Mouse (Mus musculus) liver, embryonic 12.5 days (tissue): Measurements from ENCODE around the gene Kcnn3. TPM values are rescaled to one million over a fixed set of nuclear protein-coding genes. Genes with fewer than 3 reads are reported as not detected.
A peak's percentile ranks its signal among the peaks of the same experiment; 100 is the strongest.

Experiments used
- ATAC-seq: fragments of 200-750 bp; cut with Nextera tagmentation; 2 replicates; pipeline ENCODE4 v1.8.0; 2017; ENCODE audit warnings: moderate number of reproducible peaks, mild to moderate bottlenecking, moderate library complexity
- H3K27ac ChIP-seq: fragments of 300-500 bp; sonication (generic); 2 replicates; pipeline ENCODE4 v1.5.1; 2016; ENCODE audit warnings: mild to moderate bottlenecking
- H3K27me3 ChIP-seq: fragments of 300-500 bp; sonication (generic); replicated peaks from 2 replicates; pipeline ENCODE4 v1.6.1; 2016; ENCODE audit warnings: mild to moderate bottlenecking, moderate library complexity
- H3K36me3 ChIP-seq: fragments of 300-500 bp; sonication (generic); 2 replicates; pipeline ENCODE4 v1.6.1; 2016; ENCODE audit warnings: mild to moderate bottlenecking, moderate library complexity
- H3K4me1 ChIP-seq: fragments of 300-500 bp; sonication (generic); 2 replicates; pipeline ENCODE4 v1.6.1; 2016
- H3K4me2 ChIP-seq: fragments of 300-500 bp; sonication (generic); 2 replicates; pipeline ENCODE4 v1.6.1; 2016; ENCODE audit warnings: mild to moderate bottlenecking, moderate library complexity
- H3K4me3 ChIP-seq: fragments of 300-500 bp; sonication (generic); 2 replicates; pipeline ENCODE4 v1.5.1; 2016; ENCODE audit warnings: mild to moderate bottlenecking, moderate library complexity
- H3K9ac ChIP-seq: fragments of 300-500 bp; sonication (generic); 2 replicates; pipeline ENCODE4 v1.6.1; 2016; ENCODE audit warnings: mild to moderate bottlenecking, moderate library complexity
- H3K9me3 ChIP-seq: fragments of 300-500 bp; sonication (generic); replicated peaks from 2 replicates; pipeline ENCODE4 v1.6.1; 2016; ENCODE audit warnings: mild to moderate bottlenecking, moderate library complexity
- WGBS: fragments of 180-500 bp; shearing (Covaris S2); methylation state at CpG from one replicate; pipeline ENCODE4 v1.1.7; 2016; ENCODE audit not compliant: insufficient replicate concordance; 5-methylcytosine and 5-hydroxymethylcytosine counted together
- polyA plus RNA-seq: library from polyadenylated mRNA; unstranded; fragments of >200 nt; fragmentation: Nextera tagmentation; extraction: Ambion mirVana; gene quantifications from 2 replicates; pipeline ENCODE4 v1.2.1, GENCODE M21; 2016

Kcnn3 gene
- polyA plus RNA-seq, 1 experiment from 2014 or later = not detected

- WGBS = 72% methylated on average over 5 of the region's 5 CpGs
- Histone ChIP-seq H3K4me1 (no peaks in the 10 kb centered on the region), H3K36me3 (no peaks in the 10 kb centered on the region), H3K9ac (no peak overlapping the region), H3K9me3 (no peaks in the 10 kb centered on the region), H3K27me3 (peaks cover 3% of the 10 kb centered on the region), H3K4me2 (no peak overlapping the region), H3K4me3 (no peak overlapping the region), H3K27ac (no peak overlapping the region)
- no peak for ATAC-seq
Observed at GRCm38 (mm10) chr3:89494630-89495029, 25.3 kb upstream of the Kcnn3 start.

GRCm38 (mm10) chr3:89496366-89496765, 23.6 kb upstream of the Kcnn3 start:
- 52% methylated on average over 3 of the region's 3 CpGs for WGBS
- H3K9me3 ChIP-seq = no peaks in the 10 kb centered on the region
- no peak overlapping the region for H3K27ac ChIP-seq
- ATAC-seq = no peak
- no peak overlapping the region for H3K9ac ChIP-seq
- H3K4me1 ChIP-seq = no peaks in the 10 kb centered on the region
- H3K4me3 ChIP-seq = no peak overlapping the region
- no peaks in the 10 kb centered on the region for H3K36me3 ChIP-seq
- no peak overlapping the region for H3K4me2 ChIP-seq
- peaks cover 3% of the 10 kb centered on the region for H3K27me3 ChIP-seq

DNA sequence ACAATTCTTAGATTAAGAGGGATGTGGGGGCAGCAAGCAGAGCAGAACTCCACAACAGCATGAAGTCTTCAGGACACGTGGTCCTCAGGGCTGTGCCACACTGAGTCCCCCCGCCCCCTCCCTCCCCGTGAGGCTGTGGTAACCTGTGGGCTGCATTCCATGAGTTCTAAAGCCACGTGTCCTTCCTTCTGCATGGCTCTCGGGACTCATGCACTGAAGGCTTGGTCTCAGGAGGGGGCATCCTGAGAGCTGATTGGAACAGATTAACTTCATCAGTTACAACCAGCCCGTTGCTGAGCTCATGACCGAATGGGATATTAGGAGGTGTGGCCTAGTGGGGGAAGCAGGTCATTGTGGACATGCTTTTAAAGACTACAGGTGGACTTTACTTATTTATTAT, 20.3 kb upstream of the Kcnn3 start:
- WGBS = 37% methylated on average over 7 of the region's 7 CpGs
- no peaks in the 10 kb centered on the region for H3K4me1 ChIP-seq

DNA sequence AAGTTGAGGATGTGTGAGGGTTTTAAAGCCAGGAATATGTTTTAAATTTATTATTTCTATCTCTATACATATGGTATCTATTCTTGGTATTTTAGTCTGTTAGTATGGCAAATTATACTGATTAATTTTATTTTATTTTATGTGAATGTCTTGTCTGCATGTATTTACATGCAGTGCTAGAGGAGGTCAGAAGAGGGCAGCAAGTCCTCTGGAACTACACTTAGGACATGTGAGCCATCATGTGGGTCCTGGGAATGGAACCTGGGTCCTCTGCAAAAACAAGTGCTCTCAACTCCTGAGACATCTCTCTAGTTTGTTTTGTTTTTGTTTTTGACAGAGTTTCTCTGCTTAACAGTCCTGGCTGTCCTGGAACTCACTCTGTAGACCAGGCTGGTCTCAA, 18.5 kb upstream of the Kcnn3 start:
- Histone ChIP-seq H3K9me3 (no peaks in the 10 kb centered on the region), H3K4me1 (no peaks in the 10 kb centered on the region), H3K27ac (no peak overlapping the region), H3K4me3 (no peak overlapping the region), H3K36me3 (no peaks in the 10 kb centered on the region), H3K27me3 (peaks cover 30% of the 10 kb centered on the region; the same call in 1 of the 2 replicates), H3K9ac (no peak overlapping the region), H3K4me2 (no peak overlapping the region)
- ATAC-seq = no peak

More for the DNA sequence above, 20.3 kb upstream of the Kcnn3 start:
- Histone ChIP-seq H3K9me3 (no peaks in the 10 kb centered on the region), H3K27me3 (peaks cover 24% of the 10 kb centered on the region; the same call in 1 of the 2 replicates), H3K4me2 (no peak overlapping the region), H3K36me3 (no peaks in the 10 kb centered on the region), H3K9ac (no peak overlapping the region), H3K4me3 (no peak overlapping the region), H3K27ac (no peak overlapping the region)
- no peak for ATAC-seq

- no peak for ATAC-seq
- 42% methylated on average over 7 of the region's 7 CpGs for whole genome bisulfite sequencing
Observed at GRCm38 (mm10) chr3:89502551-89502950, 17.4 kb upstream of the Kcnn3 start.

GRCm38 (mm10) chr3:89508041-89508440, 11.9 kb upstream of the Kcnn3 start:
- H3K4me1 ChIP-seq = no peaks in the 10 kb centered on the region
- WGBS = 38% methylated on average over 9 of the region's 9 CpGs
- no peak overlapping the region for H3K9ac ChIP-seq
- no peaks in the 10 kb centered on the region for H3K9me3 ChIP-seq
- no peak overlapping the region for H3K4me3 ChIP-seq
- no peak overlapping the region for H3K27ac ChIP-seq
- no peak for ATAC-seq
- H3K27me3 ChIP-seq = peaks cover 82% of the 10 kb centered on the region
- no peaks in the 10 kb centered on the region for H3K36me3 ChIP-seq
- no peak overlapping the region for H3K4me2 ChIP-seq

More at GRCm38 (mm10) chr3:89502551-89502950, 17.4 kb upstream of the Kcnn3 start:
- Histone ChIP-seq H3K9me3 (no peaks in the 10 kb centered on the region), H3K4me2 (no peak overlapping the region), H3K36me3 (no peaks in the 10 kb centered on the region), H3K27me3 (peaks cover 41% of the 10 kb centered on the region), H3K27ac (no peak overlapping the region), H3K4me3 (no peak overlapping the region), H3K4me1 (no peaks in the 10 kb centered on the region), H3K9ac (no peak overlapping the region)

DNA sequence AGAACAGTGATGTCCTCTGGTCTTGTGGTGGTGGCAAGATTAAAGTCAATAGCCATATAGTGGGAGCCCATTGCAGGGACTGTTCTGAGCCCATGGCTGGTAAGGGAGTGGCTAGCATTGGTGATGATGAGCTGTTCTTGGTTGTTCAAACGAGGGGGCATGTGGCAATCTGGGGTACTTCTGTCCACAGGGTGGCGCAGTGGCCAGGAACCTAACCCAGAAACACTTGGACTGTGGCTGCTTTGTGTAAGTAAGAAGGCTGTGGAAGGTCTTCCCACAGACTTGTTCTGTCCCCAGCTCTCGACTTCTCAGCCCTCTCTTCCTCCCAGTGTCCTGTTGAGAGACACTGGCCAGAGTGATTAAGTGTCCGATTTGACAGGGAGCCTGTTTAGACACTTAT, 9.0 kb upstream of the Kcnn3 start:
- Histone ChIP-seq H3K9ac (no peak overlapping the region), H3K36me3 (no peaks in the 10 kb centered on the region), H3K9me3 (no peaks in the 10 kb centered on the region), H3K4me2 (no peak overlapping the region), H3K4me3 (no peak overlapping the region), H3K27me3 (peaks cover 73% of the 10 kb centered on the region), H3K4me1 (no peaks in the 10 kb centered on the region), H3K27ac (no peak overlapping the region)
- ATAC-seq = no peak
- 14% methylated on average over 4 of the region's 4 CpGs for WGBS

DNA sequence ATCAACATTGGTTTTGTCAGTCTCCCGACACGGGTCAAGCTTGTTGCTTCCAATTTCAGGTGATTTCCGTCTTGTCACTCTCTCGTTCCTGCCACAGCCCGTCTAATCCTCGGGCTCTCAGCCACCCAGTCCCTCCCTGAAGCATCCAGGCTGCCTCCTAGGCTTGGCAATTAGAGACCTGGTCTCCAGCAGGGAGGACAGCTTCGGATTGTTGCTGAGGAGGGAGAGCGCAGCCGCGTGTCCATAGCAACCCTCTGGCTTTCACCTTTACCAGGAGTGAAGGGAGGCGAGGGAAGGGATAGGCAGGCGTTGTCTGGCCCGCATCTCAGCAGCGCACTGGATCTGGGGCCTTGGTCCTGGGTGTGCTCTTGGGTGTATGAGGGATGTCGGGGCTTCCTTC, 8.6 kb upstream of the Kcnn3 start:
- no peak for ATAC-seq

DNA sequence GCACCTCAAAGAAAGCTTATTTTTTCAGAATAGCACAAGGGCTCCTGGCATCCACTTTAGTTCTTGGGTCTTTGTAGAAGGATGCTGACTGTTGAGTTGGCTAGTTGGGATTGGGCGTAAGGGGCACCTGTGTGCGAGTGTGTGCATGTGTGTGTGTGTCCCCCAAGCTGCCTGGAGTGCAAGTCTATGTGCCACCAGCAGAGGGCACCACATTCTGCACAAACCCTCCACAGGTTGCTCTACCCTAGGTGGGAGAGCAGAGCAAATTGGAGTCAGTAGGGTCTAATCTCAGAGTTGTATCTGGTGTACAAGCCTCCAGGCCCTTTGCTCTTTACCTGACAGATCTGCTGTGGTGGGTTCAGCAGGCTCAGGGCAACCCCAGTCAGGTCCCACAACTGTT, 7.7 kb upstream of the Kcnn3 start:
- WGBS = 75% methylated on average over 2 of the region's 2 CpGs
- ATAC-seq = no peak

More for the DNA sequence above, 8.6 kb upstream of the Kcnn3 start:
- no peaks in the 10 kb centered on the region for H3K36me3 ChIP-seq
- H3K27ac ChIP-seq = no peak overlapping the region
- WGBS = 33% methylated on average over 15 of the region's 15 CpGs
- no peaks in the 10 kb centered on the region for H3K4me1 ChIP-seq
- no peak overlapping the region for H3K4me3 ChIP-seq
- no peak overlapping the region for H3K4me2 ChIP-seq
- H3K9me3 ChIP-seq = peaks cover 2% of the 10 kb centered on the region; the same call in 1 of the 2 replicates
- no peak overlapping the region for H3K9ac ChIP-seq
- H3K27me3 ChIP-seq = peaks cover 68% of the 10 kb centered on the region

DNA sequence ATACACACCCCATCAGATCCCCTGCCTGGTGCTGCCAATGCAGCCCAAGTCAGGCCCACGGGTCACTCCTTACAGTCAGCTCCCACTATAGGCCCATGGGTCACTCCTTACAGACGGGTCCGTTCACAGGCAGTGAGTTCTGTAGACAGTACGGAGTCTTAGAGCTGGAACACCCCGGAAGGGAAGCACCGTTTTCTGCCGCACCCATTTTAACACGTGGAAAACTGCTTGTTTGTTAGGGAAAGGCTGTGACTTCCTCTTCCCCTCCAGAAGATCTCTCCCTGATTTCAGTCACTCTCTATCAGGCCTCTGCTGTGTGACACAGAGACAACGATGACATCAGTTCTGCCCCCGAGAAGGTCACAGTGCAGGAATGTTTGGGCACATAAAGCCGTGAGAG, 4.5 kb upstream of the Kcnn3 start:
- peaks cover 51% of the 10 kb centered on the region for H3K27me3 ChIP-seq
- H3K4me2 ChIP-seq = no peak overlapping the region
- H3K9me3 ChIP-seq = peaks cover 6% of the 10 kb centered on the region; the same call in 1 of the 2 replicates
- H3K27ac ChIP-seq = no peak overlapping the region
- WGBS = 43% methylated on average over 11 of the region's 11 CpGs
- H3K4me1 ChIP-seq = peaks cover 9% of the 10 kb centered on the region
- no peaks in the 10 kb centered on the region for H3K36me3 ChIP-seq
- H3K9ac ChIP-seq = no peak overlapping the region
- no peak for ATAC-seq
- no peak overlapping the region for H3K4me3 ChIP-seq

More for the DNA sequence above, 7.7 kb upstream of the Kcnn3 start:
- H3K4me2 ChIP-seq = no peak overlapping the region
- no peaks in the 10 kb centered on the region for H3K36me3 ChIP-seq
- no peak overlapping the region for H3K27ac ChIP-seq
- H3K9ac ChIP-seq = no peak overlapping the region
- H3K9me3 ChIP-seq = peaks cover 6% of the 10 kb centered on the region; the same call in 1 of the 2 replicates
- no peak overlapping the region for H3K4me3 ChIP-seq
- no peaks in the 10 kb centered on the region for H3K4me1 ChIP-seq
- peaks cover 60% of the 10 kb centered on the region for H3K27me3 ChIP-seq

DNA sequence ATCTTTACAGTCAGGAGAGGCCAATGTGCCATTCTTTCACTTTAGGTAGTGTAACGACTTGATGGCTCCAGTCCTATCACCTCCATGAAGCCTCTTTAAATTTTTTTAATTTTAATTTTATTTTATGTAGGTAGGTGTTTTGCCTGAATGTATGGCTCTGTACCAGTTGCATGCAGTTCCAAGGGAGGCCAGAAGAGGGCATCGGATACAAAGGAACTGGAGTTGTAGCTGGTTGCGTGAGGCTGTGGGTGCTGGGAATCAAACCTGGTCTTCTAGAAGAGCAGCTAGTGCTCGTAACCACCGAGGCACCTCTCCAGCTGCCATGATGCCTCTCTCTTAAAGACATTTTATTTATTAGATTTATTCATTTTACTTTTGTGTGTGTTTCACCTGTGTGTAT, 3.6 kb upstream of the Kcnn3 start:
- ATAC-seq = no peak
- peaks cover 16% of the 10 kb centered on the region for H3K4me1 ChIP-seq
- H3K27ac ChIP-seq = no peak overlapping the region
- no peak overlapping the region for H3K9ac ChIP-seq
- H3K4me2 ChIP-seq = no peak overlapping the region
- H3K36me3 ChIP-seq = no peaks in the 10 kb centered on the region
- H3K27me3 ChIP-seq = peaks cover 51% of the 10 kb centered on the region
- no peak overlapping the region for H3K4me3 ChIP-seq
- WGBS = 77% methylated on average over 5 of the region's 5 CpGs
- peaks cover 6% of the 10 kb centered on the region; the same call in 1 of the 2 replicates for H3K9me3 ChIP-seq

- Histone ChIP-seq H3K9ac (no peak overlapping the region), H3K4me1 (peaks cover 16% of the 10 kb centered on the region), H3K27me3 (peaks cover 66% of the 10 kb centered on the region), H3K27ac (no peak overlapping the region), H3K36me3 (no peaks in the 10 kb centered on the region), H3K9me3 (peaks cover 6% of the 10 kb centered on the region; the same call in 1 of the 2 replicates), H3K4me2 (peak overlapping the region; percentile 65), H3K4me3 (peak overlapping the region; percentile 34)
- no peak for ATAC-seq
- 9% methylated on average over 25 of the region's 25 CpGs for WGBS
Observed at GRCm38 (mm10) chr3:89520618-89521502, 896 bp downstream of the Kcnn3 start.
